Mouse (Mus musculus) lung, postnatal 14 days (tissue): ENCODE measurements at regions not wholly inside any gene's neighbourhood (a gene's known extent, or its start where the extent isn't known, plus 50 kb on each side); places are given as distances from the start of the nearest gene placed in this dataset.

Source experiments
- DNase-seq: peaks from one replicate; pipeline ENCODE4 v3.0.0; 2021

DNA sequence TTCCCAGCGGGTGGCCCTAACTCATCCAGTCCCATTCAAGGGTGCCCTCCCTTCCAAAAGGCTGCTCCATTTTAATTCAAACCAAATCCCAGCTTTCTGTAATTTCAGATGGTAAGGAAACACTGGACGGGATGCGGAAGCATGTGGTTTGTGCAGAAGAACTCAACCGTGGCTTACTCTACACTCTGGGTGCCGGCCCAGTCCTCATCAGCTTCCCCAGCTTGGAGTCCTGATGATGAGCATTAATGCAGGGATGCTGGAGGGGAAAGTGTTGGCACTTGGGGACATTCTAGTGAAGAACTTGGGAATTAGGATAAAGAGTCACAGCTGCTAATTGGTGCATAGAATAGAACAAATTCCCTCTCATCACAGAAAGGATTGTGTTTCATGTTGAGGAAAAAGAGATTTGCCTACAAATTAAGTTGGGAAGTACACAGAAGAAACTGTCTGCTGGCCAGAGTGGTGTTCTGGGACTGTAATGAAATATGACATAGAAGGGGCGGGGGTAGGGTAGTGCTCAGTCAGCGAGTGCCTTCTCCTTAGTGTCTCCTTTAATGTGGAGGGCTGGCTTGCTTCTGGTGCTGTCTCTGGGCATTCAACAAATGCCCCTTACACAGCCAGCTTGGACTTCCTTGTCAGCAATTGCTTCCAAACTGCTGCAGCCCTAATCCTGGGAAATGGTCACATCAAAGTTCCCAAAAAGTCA is 285.0 kb upstream of the Bmper start:
- no peak for DNase-seq

GRCm38 (mm10) chr9:22944992-22945391 is 277.9 kb upstream of the Bmper start:
- DNase-seq, result no peak

DNA sequence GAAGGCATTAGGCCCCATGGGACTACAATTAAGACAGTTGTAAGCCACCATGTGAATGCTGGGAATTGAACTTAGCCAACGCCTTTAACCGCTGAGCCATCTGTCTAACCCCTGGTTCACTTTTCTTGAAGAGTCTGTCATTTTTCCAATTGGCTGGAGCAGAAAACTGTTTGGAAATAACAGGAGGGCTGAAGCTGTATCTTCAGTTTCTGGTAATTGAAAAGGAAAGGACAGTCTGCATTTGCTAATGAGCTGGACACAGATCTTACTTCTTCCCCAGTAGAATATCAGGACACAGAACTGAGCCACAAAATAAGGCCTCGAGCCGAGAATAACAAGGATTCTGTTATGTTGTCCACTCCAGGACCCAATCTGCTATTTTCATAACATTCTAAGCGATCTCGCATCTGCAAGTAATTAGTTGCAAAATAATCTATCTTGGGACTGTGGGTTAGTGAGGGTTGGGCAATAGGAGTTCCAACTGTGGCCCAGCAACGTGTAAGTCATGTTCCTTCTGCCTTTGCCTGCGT is 277.4 kb upstream of the Bmper start:
- DNase-seq, result no peak

GRCm38 (mm10) chr9:22952571-22953442 is 270.1 kb upstream of the Bmper start:
- DNase-seq, result no peak

- no peak for DNase-seq
These were observed 260.5 kb upstream of the Bmper start for GRCm38 (mm10) chr9:22962269-22962815.

DNA sequence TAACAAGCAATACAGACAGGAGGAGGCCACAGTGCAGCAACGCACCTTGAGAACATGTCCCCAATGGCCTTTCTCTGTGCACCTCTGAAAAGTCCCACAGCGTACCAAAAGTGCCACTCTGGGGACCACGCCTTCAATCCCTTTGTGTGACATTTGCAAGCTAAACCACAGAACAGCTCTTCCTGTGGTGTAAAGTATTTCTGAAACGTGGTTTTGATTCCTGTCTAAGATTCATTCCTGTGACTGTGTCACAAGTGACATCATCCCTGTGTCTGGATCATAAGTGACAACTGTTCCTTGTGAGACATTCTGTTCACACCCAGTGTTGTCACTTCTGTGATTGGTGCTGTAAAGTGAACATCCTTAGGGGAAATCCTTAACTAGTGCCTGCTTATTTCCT is 251.6 kb upstream of the Bmper start:
- DNase-seq, result no peak

DNA sequence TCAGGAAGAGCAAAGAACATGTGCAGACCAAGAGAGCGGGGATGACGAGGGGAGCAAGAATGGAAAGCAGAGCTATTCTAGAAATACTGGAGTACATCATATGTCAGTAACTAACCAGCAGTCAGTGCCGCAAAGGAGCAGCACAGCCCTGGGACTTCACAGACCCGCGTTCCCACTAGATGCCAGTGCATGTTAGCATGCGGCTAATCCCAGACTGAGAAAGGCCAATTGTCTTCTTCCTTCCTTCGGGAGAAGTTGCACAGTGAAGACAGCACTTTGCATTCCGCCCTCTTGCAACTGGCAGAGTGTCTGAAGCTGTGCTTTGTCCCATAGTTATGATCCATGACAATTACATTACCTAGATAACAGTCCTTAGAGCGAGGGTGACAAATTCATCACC is 246.1 kb upstream of the Bmper start:
- no peak for DNase-seq

GRCm38 (mm10) chr9:22979627-22980026 is 243.2 kb upstream of the Bmper start:
- DNase-seq, result no peak

DNA sequence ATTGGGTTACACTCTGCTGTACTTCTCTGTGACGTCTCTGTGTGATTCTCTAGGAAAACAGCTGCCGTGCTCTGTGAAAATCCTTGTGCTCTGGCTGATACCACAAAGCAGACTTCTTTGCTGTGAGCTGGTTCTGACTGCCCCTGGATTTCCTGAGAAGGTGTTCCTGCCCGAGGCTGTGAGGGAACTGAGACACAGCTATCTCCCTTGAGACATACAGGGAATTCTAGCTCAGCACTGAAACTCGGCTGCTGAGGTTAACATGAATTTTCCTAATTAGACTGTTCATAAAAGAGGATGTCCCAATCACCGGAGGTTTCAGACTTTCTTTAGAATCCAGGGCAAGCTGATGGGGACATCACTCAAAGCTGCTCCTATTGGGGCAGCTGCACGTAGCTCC is 233.4 kb upstream of the Bmper start:
- DNase-seq, result no peak

DNA sequence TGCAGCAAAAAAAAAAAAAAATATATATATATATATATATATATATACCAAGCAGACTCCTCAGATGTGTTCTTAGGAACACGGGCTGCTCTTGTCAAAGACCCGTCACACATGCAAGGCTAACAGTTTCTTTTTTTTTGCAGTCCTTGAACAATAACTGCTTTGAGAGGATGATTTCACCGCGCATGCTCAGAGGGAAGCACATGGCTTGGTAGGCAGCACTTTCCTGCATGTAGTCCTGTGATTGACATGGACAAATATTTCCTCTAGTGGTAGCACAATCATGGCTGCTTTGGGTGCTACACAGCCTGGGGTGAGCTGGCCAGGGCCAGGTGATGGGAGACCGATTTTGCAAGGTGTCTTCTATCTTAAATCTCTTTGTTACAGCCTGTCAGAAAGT is 229.3 kb upstream of the Bmper start:
- DNase-seq, result no peak

- DNase-seq, result no peak
These were observed 227.3 kb upstream of the Bmper start for GRCm38 (mm10) chr9:22995564-22995963.

DNA sequence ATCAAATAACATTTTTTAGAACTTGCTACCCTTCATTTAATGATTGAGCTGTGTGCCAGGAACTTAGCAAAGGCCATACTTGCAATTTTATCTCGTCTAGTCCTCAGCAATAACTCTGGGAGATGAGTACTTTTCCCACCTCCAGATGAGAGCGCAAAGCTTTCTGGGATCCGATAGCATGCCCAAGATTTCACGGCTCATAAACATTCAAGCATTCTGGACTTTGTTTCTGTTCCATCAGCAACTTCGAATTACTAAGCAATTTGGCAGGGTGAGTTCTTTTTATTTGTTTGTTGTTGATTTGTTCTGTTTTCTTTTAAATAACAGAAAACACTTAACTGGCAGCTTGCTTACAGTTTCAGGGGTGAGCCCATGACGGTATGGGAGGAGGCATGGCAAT is 224.6 kb upstream of the Bmper start:
- DNase-seq, result no peak

DNA sequence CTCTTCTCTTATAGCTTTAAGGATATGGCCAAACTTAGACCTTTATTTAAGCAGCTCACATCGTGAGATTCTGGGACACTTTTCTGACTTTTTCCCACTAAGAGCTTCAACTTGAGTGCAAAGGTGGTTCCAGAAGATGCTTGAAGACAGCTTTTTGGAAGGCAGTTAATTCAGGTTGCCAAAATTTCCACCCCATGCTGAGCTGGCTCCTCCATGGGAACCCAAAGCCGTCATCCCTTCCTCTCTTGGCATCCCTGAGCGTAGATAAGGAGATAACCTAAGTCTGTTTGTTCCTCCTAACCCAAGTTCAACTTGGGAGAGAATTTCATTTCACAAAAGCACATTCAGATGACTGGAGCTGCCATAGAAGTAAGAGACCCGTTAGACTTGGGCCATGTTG is 223.7 kb upstream of the Bmper start:
- no peak for DNase-seq

DNA sequence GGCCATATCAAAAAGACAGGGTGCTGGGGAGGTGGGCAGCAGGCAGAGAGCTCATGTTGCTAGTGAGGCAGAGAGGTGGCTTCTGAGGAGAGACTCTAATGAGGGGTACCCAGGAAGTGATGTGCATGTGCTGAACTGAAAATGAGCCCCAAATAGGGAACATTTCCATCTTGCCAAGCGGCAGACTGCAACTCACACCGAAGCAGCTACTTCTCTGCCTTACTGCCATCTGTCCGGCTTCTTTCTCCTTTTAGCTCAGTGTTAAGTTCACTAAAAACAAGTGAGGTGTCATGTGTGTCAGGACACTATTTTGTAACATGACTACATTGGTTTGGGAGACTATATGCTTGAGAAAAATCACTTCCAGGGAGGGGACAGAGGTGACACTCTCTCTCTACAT is 222.7 kb upstream of the Bmper start:
- no peak for DNase-seq

- no peak for DNase-seq
These were observed 219.4 kb upstream of the Bmper start for GRCm38 (mm10) chr9:23003195-23004061.

DNA sequence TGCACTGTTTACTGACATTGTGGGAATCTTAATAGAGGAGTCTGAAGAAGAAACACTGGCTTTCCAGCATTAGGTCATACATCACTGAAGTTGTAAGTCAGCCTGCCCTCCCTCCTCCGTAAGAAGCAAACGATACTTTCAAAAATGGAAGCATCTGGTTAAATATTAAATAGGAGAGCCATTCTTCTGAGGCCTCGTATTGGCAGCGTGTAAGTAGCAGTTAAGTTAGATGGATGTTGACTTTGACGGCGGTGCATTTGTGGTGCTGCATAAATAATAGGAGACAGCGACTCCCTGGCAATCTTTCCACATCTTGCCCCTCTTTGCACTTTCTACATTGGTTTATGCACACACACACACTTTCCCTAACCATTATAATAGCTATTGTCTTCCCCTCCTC is 217.9 kb upstream of the Bmper start:
- DNase-seq, result no peak

DNA sequence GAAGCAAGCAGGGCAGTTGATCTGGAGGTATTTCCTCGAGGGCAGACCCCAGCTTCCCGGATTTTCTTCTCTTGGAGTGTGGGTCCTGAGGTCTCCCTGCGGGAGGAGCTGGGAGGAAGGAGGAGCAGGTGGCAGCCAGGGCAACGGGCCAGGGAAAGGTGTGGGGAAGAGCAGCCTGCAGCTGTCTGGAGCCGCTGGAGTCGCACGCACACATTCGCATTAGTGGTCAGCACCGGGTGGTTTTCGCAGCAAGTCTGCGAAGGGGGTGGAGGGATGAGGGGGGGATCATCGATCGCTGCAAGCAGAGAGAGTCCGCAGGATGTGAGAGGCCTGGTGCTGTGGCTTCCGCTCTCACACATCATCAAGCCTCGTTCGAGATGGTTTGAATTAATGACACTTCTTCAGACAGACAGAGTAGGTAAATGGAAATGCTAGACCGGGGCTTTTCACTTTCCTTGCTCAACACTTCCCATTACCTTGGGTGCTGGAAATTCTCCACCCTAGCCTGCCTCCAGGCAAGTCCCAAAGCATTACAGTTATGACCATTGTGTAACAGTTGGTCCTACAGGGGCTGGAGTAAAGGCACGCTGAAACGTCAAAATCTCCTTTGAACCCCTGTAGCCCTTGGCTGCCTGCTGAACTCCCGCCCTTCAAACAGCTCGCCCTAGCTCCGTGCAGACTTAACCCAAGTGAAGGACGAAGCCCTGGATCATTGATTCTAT is 213.3 kb upstream of the Bmper start:
- no peak for DNase-seq

DNA sequence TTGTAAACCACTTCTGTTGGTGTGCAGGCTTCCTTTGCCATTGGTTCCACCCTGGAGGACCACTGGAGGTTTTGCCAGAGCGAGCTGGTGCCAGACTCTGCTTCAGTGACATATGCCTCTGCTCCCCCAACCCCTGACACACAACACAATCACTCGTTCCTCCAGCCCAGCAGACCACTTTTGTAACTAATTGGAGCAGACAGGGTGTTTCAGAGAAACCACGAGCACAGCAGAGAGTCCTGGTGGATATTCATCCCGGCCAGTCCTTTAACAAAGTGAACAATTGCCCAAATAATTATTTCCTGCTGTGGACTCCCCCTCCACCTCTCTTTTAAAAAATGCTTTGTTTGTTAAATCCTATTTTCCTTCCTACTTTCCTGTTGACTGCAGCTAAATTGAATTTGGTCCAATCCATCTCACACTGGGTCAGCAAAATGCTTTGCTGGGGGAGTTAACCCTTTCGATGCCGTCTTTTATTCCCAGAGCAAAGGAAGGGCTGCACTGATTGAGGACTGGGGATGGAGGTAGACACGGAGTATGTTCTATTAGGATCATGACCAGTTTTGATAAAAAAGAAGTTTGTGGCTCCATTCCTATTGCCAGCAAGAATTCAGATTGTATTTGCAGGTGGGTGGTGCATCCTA is 211.4 kb upstream of the Bmper start:
- DNase-seq, result no peak

DNA sequence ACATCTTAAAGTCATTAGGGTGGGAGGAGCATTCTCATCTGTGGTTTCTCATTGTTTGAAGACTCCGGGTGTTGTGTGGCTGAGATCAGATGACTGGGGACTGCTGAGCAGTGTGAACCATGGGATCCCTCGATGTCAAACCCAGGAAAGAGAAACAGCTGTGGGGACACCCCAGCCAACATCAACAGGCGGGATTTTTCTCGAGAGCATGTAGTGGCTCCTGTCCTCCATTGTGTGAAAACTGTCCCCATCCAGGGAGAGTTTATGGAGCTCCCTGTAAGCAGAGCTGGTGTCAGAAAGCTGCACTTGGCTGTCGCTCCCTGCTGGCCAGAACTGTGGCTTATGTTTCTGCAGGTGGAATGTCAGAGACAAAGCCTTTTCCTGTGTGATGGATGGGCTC is 210.7 kb upstream of the Bmper start:
- no peak for DNase-seq

GRCm38 (mm10) chr9:23016733-23017132 is 206.1 kb upstream of the Bmper start:
- no peak for DNase-seq

DNA sequence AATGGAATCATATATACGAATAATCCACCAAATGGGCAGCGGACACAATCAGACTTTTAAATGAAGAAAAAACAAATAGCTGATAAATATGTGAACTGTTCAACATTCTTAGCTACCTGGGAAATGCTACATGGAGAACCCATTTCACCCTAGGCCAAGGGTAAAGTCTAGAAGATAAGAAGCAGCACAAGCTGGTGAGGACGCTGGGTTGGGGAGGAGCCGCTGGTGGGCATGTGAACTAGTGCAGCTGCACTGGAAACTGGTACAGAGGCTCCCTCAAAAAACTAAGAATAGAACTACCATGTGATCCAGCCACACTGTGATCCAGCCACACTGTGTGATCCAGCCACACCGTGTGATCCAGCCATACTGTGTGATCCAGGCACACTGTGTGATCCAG is 198.8 kb upstream of the Bmper start:
- no peak for DNase-seq

DNA sequence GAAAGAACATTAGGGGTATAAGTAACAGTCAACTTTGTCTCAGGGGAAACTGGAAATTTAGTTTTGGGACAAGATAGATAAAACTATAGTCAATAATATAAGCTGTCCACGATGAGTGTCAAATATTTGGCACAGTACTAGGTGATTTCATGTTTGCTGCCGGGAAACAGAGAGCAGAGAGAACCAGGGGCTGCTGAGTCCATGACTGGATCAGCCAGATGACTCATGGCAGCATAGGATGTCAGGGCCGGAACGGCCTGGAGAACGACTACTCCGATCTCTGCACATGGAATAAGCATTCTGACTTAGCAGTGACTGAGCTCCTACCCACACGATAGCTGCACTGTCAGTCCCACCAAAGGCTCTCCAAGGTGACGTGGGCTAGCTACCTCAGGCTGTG is 197.6 kb upstream of the Bmper start:
- no peak for DNase-seq
